Mouse (Mus musculus) hindbrain, embryonic 11.5 days (tissue): ENCODE results near the gene Anxa9. TPM values are rescaled to one million over a fixed set of nuclear protein-coding genes. Genes with fewer than 3 reads are reported as not detected.
"Not testable (repeated sequence)": the region's sequence is repeated elsewhere in the genome, so short reads cannot be mapped to it uniquely, and the experiment has no call there.

Experiments used
- ATAC-seq: fragments of 200-750 bp; cut with Nextera tagmentation; 2 replicates; pipeline ENCODE4 v1.8.0; 2017; ENCODE audit warnings: mild to moderate bottlenecking, moderate TSS enrichment, moderate library complexity; ENCODE audit not compliant: low FRiP score
- DNase-seq: peaks from one replicate; pipeline ENCODE4 v3.0.0-alpha.2; 2015; ENCODE audit warnings: low spot score
- H3K27ac ChIP-seq: fragments of 300-500 bp; sonication (generic); 2 replicates; pipeline ENCODE4 v1.5.1; 2014; ENCODE audit warnings: mild to moderate bottlenecking, low read depth, low read length
- H3K27me3 ChIP-seq: fragments of 300-500 bp; sonication (generic); 2 replicates; pipeline ENCODE4 v1.6.1; 2014; ENCODE audit warnings: mild to moderate bottlenecking, low read length, moderate library complexity, mixed read lengths; ENCODE audit not compliant: control insufficient read depth, insufficient read depth
- H3K36me3 ChIP-seq: fragments of 300-500 bp; sonication (generic); 2 replicates; pipeline ENCODE4 v1.6.1; 2014; ENCODE audit warnings: mild to moderate bottlenecking, low read length, moderate library complexity, mixed read lengths; ENCODE audit not compliant: control insufficient read depth, insufficient read depth
- H3K4me1 ChIP-seq: fragments of 300-500 bp; sonication (generic); replicated peaks from 2 replicates; pipeline ENCODE4 v1.6.1; 2014; ENCODE audit warnings: low read length, mixed read lengths; ENCODE audit not compliant: control insufficient read depth, insufficient read depth
- H3K4me2 ChIP-seq: fragments of 300-500 bp; sonication (generic); replicated peaks from 2 replicates; pipeline ENCODE4 v1.6.1; 2014; ENCODE audit warnings: mild to moderate bottlenecking, low read depth, low read length
- H3K4me3 ChIP-seq: fragments of 300-500 bp; sonication (generic); 2 replicates; pipeline ENCODE4 v1.5.1; 2014; ENCODE audit warnings: low read depth, low read length
- H3K9ac ChIP-seq: fragments of 300-500 bp; sonication (generic); 2 replicates; pipeline ENCODE4 v1.6.1; 2014; ENCODE audit warnings: low read depth, low read length
- H3K9me3 ChIP-seq: fragments of 300-500 bp; sonication (generic); 2 replicates; pipeline ENCODE4 v1.6.1; 2016; ENCODE audit warnings: low read length; ENCODE audit not compliant: control insufficient read depth
- WGBS: fragments of 180-500 bp; shearing (Covaris S2); extraction: QIAGEN DNeasy Blood & Tissue Kit; methylation state at CpG from one replicate; pipeline ENCODE4 v1.1.7; 2014; 5-methylcytosine and 5-hydroxymethylcytosine counted together
- polyA plus RNA-seq: library from polyadenylated mRNA; unstranded; fragments of >200 nt; fragmentation: Nextera tagmentation; extraction: Ambion mirVana; gene quantifications from 2 replicates; pipeline ENCODE4 v1.2.1, GENCODE M21; 2014

Gene Anxa9
- 1.6 and 2.1 TPM in 2 replicates for polyA plus RNA-seq

- Histone ChIP-seq H3K4me3 (no peak within 1 kb of the TSS), H3K27me3 (no peaks in the 10 kb centered on the region), H3K4me1 (no peaks in the 10 kb centered on the region), H3K27ac (no peak within 1 kb of the TSS), H3K4me2 (no peak within 1 kb of the TSS), H3K9me3 (no peaks in the 10 kb centered on the region), H3K9ac (no peak within 1 kb of the TSS), H3K36me3 (no peaks in the 10 kb centered on the region)
- DNase-seq (no peak), ATAC-seq (no peak)
- 66% methylated on average over 7 of the region's 7 CpGs for WGBS
These were observed at the start of gene Anxa9 for GRCm38 (mm10) chr3:95307100-95307499. TSS of gene Anxa9 (minus strand) at chr3:95307176.

- peak overlapping the region; percentile 49 for H3K4me3 ChIP-seq
- DNase-seq, H3K9ac ChIP-seq, H3K4me1 ChIP-seq, H3K36me3 ChIP-seq, H3K27me3 ChIP-seq, ATAC-seq, H3K27ac ChIP-seq, H3K9me3 ChIP-seq: not testable (repeated sequence)
- 24% methylated on average over 7 of the region's 19 CpGs for WGBS
- H3K4me2 ChIP-seq, result peak overlapping the region; percentile 36
These were observed 49.1 kb upstream of the Anxa9 start for GRCm38 (mm10) chr3:95355911-95356544.

- Histone ChIP-seq H3K4me2 (no peak overlapping the region), H3K9ac (no peak overlapping the region), H3K4me3 (no peak overlapping the region), H3K27ac (no peak overlapping the region), H3K27me3 (no peaks in the 10 kb centered on the region), H3K9me3 (no peaks in the 10 kb centered on the region), H3K4me1 (no peaks in the 10 kb centered on the region), H3K36me3 (peaks cover 19% of the 10 kb centered on the region)
- ATAC-seq, result no peak
- peak; percentile 31 for DNase-seq
These were observed 42.5 kb upstream of the Anxa9 start for GRCm38 (mm10) chr3:95349491-95349890.

GRCm38 (mm10) chr3:95348343-95348742 lies 41.4 kb upstream of the Anxa9 start:
- H3K4me3 ChIP-seq, H3K9ac ChIP-seq, H3K27me3 ChIP-seq, H3K4me1 ChIP-seq, H3K4me2 ChIP-seq, H3K27ac ChIP-seq, DNase-seq, ATAC-seq, H3K9me3 ChIP-seq: not testable (repeated sequence)
- WGBS, result 94% methylated on average over 4 of the region's 5 CpGs
- peaks cover 19% of the 10 kb centered on the region for H3K36me3 ChIP-seq

DNA sequence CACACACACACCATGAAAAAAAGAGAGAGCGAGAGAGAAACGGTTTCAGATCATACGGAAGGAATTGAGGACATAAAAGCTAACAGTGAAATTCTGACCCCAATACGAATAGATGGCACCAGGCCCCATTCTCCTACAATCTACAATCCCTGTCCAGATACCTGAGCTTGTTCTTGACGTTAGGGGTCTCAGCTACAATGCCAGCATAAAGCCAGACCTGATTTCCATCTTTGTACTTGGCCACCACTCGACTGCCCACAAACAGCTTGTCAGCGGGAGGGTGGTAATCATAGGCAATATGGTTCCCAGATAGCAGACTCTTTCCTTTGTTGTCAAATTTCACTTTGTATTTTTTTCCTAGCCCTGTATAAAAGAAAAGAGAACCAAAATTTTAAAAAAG lies 39.5 kb upstream of the Anxa9 start:
- DNase-seq (no peak), ATAC-seq (no peak)
- H3K9me3 ChIP-seq, result no peaks in the 10 kb centered on the region
- WGBS, result 93% methylated on average over 7 of the region's 7 CpGs
- H3K4me3 ChIP-seq, result no peak overlapping the region
- no peaks in the 10 kb centered on the region for H3K4me1 ChIP-seq
- no peak overlapping the region for H3K4me2 ChIP-seq
- no peak overlapping the region for H3K27ac ChIP-seq
- H3K27me3 ChIP-seq, result no peaks in the 10 kb centered on the region
- peaks cover 22% of the 10 kb centered on the region for H3K36me3 ChIP-seq
- H3K9ac ChIP-seq, result no peak overlapping the region

DNA sequence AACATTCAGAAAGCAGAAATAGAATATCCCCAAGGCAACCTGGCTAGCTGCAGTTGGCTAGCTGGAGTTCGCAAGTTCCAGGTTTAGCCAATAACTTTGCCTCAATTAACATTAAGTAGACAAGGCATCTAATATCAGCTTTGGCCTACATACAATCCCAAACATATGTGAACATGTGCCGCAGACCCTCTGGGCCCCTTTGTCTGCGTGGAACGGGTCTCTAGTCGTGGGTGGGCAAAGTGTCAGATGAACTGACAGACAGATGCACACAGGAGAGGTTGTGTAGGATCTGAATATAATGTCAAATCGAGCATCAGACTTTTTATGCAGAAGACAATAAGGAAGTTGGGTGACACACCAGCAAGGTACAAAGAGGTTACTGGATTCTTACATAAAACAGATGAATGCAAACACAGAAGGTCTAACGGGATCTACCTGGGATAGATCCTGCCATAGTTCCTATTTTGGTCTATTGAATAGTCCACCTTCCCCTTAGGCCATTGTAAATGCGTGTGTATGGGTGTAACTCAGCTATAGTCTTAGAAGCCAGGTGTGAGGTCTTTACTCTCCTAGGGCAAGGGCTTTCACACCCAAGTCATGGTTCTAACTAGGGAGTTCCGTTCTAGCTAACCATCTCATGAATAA lies 36.5 kb upstream of the Anxa9 start:
- not testable (repeated sequence) for ATAC-seq, H3K4me1 ChIP-seq, H3K9ac ChIP-seq, H3K4me3 ChIP-seq, DNase-seq, H3K27ac ChIP-seq, H3K4me2 ChIP-seq, H3K9me3 ChIP-seq, H3K27me3 ChIP-seq
- peaks cover 17% of the 10 kb centered on the region for H3K36me3 ChIP-seq
- WGBS, result 94% methylated on average over 9 of the region's 9 CpGs

DNA sequence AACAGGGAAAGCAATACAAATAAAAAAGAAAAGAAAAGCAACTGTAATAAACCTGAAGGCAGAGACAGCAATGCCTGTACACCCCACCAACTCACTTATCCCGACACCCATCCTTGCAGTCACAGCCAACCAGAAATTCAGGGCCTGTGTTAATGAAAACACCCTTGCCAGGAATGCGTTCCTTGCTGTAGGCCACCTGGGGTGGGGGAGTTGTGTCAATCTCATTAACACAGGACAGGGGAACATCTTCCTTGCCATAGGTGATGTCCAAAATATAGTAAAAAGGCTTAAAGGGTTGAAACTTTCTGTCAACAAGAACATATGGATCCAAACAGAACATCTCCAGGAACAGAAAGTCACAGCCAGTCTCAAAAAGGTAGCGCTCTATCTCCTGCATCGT lies 31.3 kb upstream of the Anxa9 start:
- no peak overlapping the region for H3K27ac ChIP-seq
- H3K4me3 ChIP-seq, result no peak overlapping the region
- no peak overlapping the region for H3K4me2 ChIP-seq
- no peak overlapping the region for H3K9ac ChIP-seq
- H3K4me1 ChIP-seq, result no peaks in the 10 kb centered on the region
- DNase-seq (no peak), ATAC-seq (no peak)
- no peaks in the 10 kb centered on the region for H3K9me3 ChIP-seq
- WGBS, result 95% methylated on average over 4 of the region's 4 CpGs
- H3K27me3 ChIP-seq, result no peaks in the 10 kb centered on the region
- H3K36me3 ChIP-seq, result peaks cover 27% of the 10 kb centered on the region

DNA sequence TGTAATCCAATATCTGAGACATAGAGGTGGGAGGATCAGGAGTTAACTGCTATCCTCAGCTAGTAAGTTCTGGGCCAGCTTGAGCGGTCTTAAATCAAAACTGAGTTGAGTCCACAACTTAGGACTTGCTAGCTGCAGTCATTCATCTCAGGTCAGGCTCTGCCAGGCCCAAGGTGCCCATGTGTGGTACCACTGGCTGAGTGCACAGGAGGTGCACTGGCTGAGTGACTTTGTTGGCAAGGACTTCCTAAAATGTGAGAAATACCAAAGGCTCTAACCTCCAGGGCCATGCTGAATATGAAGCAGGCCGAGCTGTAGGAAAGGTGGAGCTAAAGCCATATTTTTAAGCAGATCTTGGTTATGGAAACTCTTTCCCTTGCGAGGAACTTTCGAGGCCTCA lies 30.4 kb upstream of the Anxa9 start:
- Histone ChIP-seq H3K27me3 (no peaks in the 10 kb centered on the region), H3K4me1 (no peaks in the 10 kb centered on the region), H3K36me3 (peaks cover 23% of the 10 kb centered on the region; the same call in 1 of the 2 replicates), H3K4me2 (no peak overlapping the region), H3K9me3 (no peaks in the 10 kb centered on the region), H3K27ac (no peak overlapping the region), H3K4me3 (no peak overlapping the region), H3K9ac (no peak overlapping the region)
- 98% methylated on average over 4 of the region's 4 CpGs for WGBS
- ATAC-seq, result no peak
- no peak for DNase-seq

- Histone ChIP-seq H3K27me3 (no peaks in the 10 kb centered on the region), H3K36me3 (peaks cover 19% of the 10 kb centered on the region), H3K4me3 (no peak overlapping the region), H3K9me3 (no peaks in the 10 kb centered on the region), H3K4me2 (no peak overlapping the region), H3K9ac (no peak overlapping the region), H3K27ac (no peak overlapping the region), H3K4me1 (no peaks in the 10 kb centered on the region)
- 89% methylated on average over 1 of the region's 1 CpGs for WGBS
- no peak for ATAC-seq
- DNase-seq, result no peak
These were observed 24.6 kb upstream of the Anxa9 start for GRCm38 (mm10) chr3:95331528-95331927.
